Mouse (Mus musculus) embryonic facial prominence, embryonic 10.5 days (tissue): ENCODE results near the gene Ankfy1. TPM values are rescaled to one million over a fixed set of nuclear protein-coding genes. Genes with fewer than 3 reads are reported as not detected.
A peak's percentile ranks its signal among the peaks of the same experiment; 100 is the strongest.
"Not testable (repeated sequence)": the region's sequence is repeated elsewhere in the genome, so short reads cannot be mapped to it uniquely, and the experiment has no call there.

Experiments
- DNase-seq: peaks from one replicate; pipeline ENCODE4 v3.0.0-alpha.2; 2017; ENCODE audit warnings: low spot score
- H3K27ac ChIP-seq: fragments of 300-500 bp; sonication (generic); replicated peaks from 2 replicates; pipeline ENCODE4 v1.5.1; 2016; ENCODE audit warnings: mild to moderate bottlenecking
- H3K27me3 ChIP-seq: fragments of 300-500 bp; sonication (generic); replicated peaks from 2 replicates; pipeline ENCODE4 v1.6.1; 2016; ENCODE audit warnings: low read depth, mild to moderate bottlenecking; ENCODE audit not compliant: poor library complexity, severe bottlenecking
- H3K36me3 ChIP-seq: fragments of 300-500 bp; sonication (generic); replicated peaks from 2 replicates; pipeline ENCODE4 v1.6.1; 2016; ENCODE audit warnings: mild to moderate bottlenecking, moderate library complexity
- H3K4me1 ChIP-seq: fragments of 300-500 bp; sonication (generic); 2 replicates; pipeline ENCODE4 v1.6.1; 2016
- H3K4me3 ChIP-seq: fragments of 300-500 bp; sonication (generic); 2 replicates; pipeline ENCODE4 v1.5.1; 2016; ENCODE audit warnings: mild to moderate bottlenecking, moderate library complexity
- H3K9me3 ChIP-seq: fragments of 300-500 bp; sonication (generic); 2 replicates; pipeline ENCODE4 v1.6.1; 2016; ENCODE audit warnings: mild to moderate bottlenecking
- WGBS: fragments of 180-500 bp; shearing (Covaris S2); methylation state at CpG from one replicate; pipeline ENCODE4 v1.1.7; 2016; 5-methylcytosine and 5-hydroxymethylcytosine counted together
- polyA plus RNA-seq: library from polyadenylated mRNA; unstranded; fragments of >200 nt; fragmentation: Nextera tagmentation; extraction: Ambion mirVana; gene quantifications from 2 replicates; pipeline ENCODE4 v1.2.1, GENCODE M21; 2016

Ankfy1 gene
- polyA plus RNA-seq, 1 experiment from 2014 or later: 26.5 TPM

DNA sequence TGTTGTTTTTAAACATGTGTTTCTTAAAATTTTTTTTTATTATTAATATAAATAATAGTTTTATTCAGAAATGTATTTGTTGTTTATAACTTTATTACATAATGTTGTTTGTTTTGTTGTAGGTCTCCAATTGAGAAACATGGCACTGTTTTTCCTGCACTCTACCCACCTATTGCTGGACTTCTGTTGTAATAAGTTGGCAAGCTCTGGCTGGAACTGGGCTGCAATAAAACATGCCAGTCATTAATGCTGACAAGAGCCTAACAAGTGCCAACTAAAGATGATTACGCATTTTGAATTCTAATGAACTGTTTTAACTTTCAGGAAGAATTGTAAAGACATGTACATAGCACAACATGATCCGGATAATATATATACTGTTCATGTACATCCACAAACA is 6.4 kb upstream of the Ankfy1 start:
- Histone ChIP-seq H3K27me3 (no peaks in the 10 kb centered on the region), H3K4me3 (no peak overlapping the region), H3K27ac (no peak overlapping the region), H3K36me3 (peaks cover 47% of the 10 kb centered on the region), H3K4me1 (peaks cover 12% of the 10 kb centered on the region), H3K9me3 (no peaks in the 10 kb centered on the region)
- DNase-seq: no peak
- WGBS: 96% methylated on average over 2 of the region's 2 CpGs

GRCm38 (mm10) chr11:72686697-72687096 is 3.1 kb upstream of the Ankfy1 start:
- Histone ChIP-seq H3K27me3 (no peaks in the 10 kb centered on the region), H3K9me3 (no peaks in the 10 kb centered on the region), H3K36me3 (peaks cover 23% of the 10 kb centered on the region), H3K27ac (no peak overlapping the region), H3K4me3 (no peak overlapping the region), H3K4me1 (peaks cover 35% of the 10 kb centered on the region)
- no peak for DNase-seq

GRCm38 (mm10) chr11:72688242-72688641 is 1.6 kb upstream of the Ankfy1 start:
- H3K4me3 ChIP-seq: no peak overlapping the region
- peak overlapping the region; percentile 57 for H3K27ac ChIP-seq
- no peaks in the 10 kb centered on the region for H3K27me3 ChIP-seq
- H3K36me3 ChIP-seq: peaks cover 15% of the 10 kb centered on the region
- 8% methylated on average over 5 of the region's 5 CpGs for WGBS
- H3K9me3 ChIP-seq: no peaks in the 10 kb centered on the region
- DNase-seq: peak; percentile 39
- peaks cover 35% of the 10 kb centered on the region for H3K4me1 ChIP-seq

DNA sequence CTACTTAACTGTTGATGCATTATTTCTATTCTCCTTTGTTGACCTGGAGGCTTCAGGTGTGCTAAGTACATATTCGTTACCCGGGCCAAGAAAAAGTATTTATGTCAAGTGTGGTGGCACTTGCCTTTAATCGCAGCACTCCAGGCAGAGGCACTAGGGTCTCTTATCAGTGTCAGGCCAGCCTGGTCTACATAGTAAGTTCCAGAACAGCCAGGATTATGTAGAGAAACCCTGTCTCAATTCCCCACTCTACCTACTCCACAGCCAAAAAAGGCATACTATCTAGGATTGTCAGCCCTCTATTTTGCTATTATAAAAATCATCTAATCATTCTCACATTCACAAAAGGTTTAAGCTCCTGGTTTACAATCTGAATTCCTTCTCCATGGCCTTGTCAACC is 691 bp upstream of the Ankfy1 start:
- no peaks in the 10 kb centered on the region for H3K9me3 ChIP-seq
- WGBS: 72% methylated on average over 3 of the region's 3 CpGs
- DNase-seq: no peak
- H3K27me3 ChIP-seq: no peaks in the 10 kb centered on the region
- peaks cover 35% of the 10 kb centered on the region for H3K4me1 ChIP-seq
- peaks cover 12% of the 10 kb centered on the region for H3K36me3 ChIP-seq
- peak overlapping the region; percentile 95 for H3K27ac ChIP-seq
- H3K4me3 ChIP-seq: peak overlapping the region; percentile 91

DNA sequence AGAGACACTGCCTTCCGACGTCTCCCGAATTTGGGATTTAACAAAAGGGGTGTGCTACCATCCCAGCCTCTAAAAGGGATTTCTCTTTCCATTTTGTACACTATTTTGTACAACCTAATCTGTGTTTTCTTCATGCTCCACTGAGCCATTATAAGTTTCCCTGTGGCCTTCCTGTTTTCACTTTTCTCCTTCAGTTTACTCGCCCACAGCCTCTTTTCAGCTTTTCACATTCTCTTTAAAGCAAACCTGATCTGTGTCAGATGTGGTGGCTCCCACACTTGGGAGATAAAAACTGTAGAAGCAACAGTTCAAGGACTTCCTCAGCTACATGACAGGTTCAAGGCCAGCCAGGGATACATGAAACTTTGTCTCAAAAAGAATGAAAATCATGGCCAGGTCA is 2.5 kb downstream of the Ankfy1 start:
- H3K27me3 ChIP-seq: no peaks in the 10 kb centered on the region
- no peak overlapping the region for H3K4me3 ChIP-seq
- peaks cover 34% of the 10 kb centered on the region for H3K4me1 ChIP-seq
- 90% methylated on average over 4 of the region's 4 CpGs for WGBS
- H3K27ac ChIP-seq: no peak overlapping the region
- no peak for DNase-seq
- H3K9me3 ChIP-seq: no peaks in the 10 kb centered on the region
- H3K36me3 ChIP-seq: peaks cover 9% of the 10 kb centered on the region

DNA sequence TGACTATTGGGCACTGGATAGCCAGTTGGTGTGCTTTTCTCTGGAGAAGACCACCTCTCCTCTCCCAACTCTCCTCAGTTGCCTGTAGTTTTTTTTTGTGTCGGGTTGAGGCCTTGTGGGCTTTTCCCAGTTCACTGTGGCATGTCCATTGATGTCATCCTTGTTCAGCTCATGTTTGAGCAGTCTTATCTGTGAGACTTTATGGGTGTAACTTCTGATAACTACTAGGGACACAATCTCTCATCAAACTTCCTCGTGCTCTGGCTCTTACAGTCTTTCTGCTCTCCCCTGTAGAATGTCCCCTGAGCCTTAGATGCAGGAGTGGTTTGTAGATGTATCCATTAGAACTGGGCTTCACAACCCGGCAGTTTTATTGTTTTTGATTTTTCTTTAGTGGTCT is 5.2 kb downstream of the Ankfy1 start:
- Histone ChIP-seq H3K36me3 (peaks cover 14% of the 10 kb centered on the region), H3K27ac (no peak overlapping the region), H3K4me1 (peaks cover 13% of the 10 kb centered on the region), H3K9me3 (no peaks in the 10 kb centered on the region), H3K27me3 (no peaks in the 10 kb centered on the region), H3K4me3 (no peak overlapping the region)
- DNase-seq: no peak
- WGBS: 92% methylated on average over 3 of the region's 3 CpGs

GRCm38 (mm10) chr11:72696368-72696971 is 6.7 kb downstream of the Ankfy1 start:
- Histone ChIP-seq H3K36me3 (peaks cover 19% of the 10 kb centered on the region), H3K27me3 (no peaks in the 10 kb centered on the region), H3K4me1 (peaks cover 2% of the 10 kb centered on the region), H3K27ac (no peak overlapping the region), H3K9me3 (no peaks in the 10 kb centered on the region), H3K4me3 (no peak overlapping the region)
- WGBS: 94% methylated on average over 2 of the region's 2 CpGs
- DNase-seq: no peak

GRCm38 (mm10) chr11:72697323-72697722 is 7.5 kb downstream of the Ankfy1 start:
- H3K9me3 ChIP-seq: no peaks in the 10 kb centered on the region
- no peaks in the 10 kb centered on the region for H3K4me1 ChIP-seq
- no peaks in the 10 kb centered on the region for H3K27me3 ChIP-seq
- H3K27ac ChIP-seq: no peak overlapping the region
- DNase-seq: no peak
- H3K4me3 ChIP-seq: no peak overlapping the region
- peaks cover 26% of the 10 kb centered on the region for H3K36me3 ChIP-seq

- H3K27me3 ChIP-seq, H3K27ac ChIP-seq, H3K9me3 ChIP-seq, H3K4me3 ChIP-seq, DNase-seq, H3K4me1 ChIP-seq: not testable (repeated sequence)
- 87% methylated on average over 2 of the region's 2 CpGs for WGBS
- peaks cover 28% of the 10 kb centered on the region for H3K36me3 ChIP-seq
These were observed 15.3 kb downstream of the Ankfy1 start for GRCm38 (mm10) chr11:72705111-72705510.

DNA sequence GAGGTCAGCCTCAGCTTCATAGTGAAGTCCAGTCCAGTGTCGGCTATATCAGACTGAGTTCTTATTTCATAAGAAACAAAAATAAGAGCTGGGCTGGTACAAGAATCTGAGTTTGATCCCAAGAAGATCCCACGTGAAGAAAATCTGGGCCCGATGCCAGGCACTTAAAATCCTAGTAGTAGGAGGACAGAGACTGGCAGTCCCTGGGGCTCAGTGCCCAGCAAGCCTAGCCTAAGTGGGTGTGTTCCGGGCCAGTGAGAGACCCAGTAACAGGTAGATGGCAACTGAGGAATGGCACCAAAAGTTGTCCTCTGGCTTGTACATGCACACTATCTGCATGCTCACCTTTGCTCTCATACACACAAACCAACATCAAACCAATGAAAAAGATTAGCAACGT is 22.9 kb downstream of the Ankfy1 start:
- Histone ChIP-seq H3K4me1 (no peaks in the 10 kb centered on the region), H3K9me3 (no peaks in the 10 kb centered on the region), H3K27ac (no peak overlapping the region), H3K27me3 (no peaks in the 10 kb centered on the region), H3K4me3 (no peak overlapping the region), H3K36me3 (peaks cover 54% of the 10 kb centered on the region)
- WGBS: 96% methylated on average over 5 of the region's 5 CpGs
- no peak for DNase-seq

GRCm38 (mm10) chr11:72718161-72718560 is 28.4 kb downstream of the Ankfy1 start:
- WGBS: 87% methylated on average over 3 of the region's 3 CpGs
- H3K9me3 ChIP-seq: no peaks in the 10 kb centered on the region
- H3K36me3 ChIP-seq: peaks cover 54% of the 10 kb centered on the region
- DNase-seq: no peak
- H3K4me3 ChIP-seq: no peak overlapping the region
- H3K4me1 ChIP-seq: no peaks in the 10 kb centered on the region
- H3K27me3 ChIP-seq: no peaks in the 10 kb centered on the region
- H3K27ac ChIP-seq: no peak overlapping the region

- no peaks in the 10 kb centered on the region for H3K4me1 ChIP-seq
- no peak overlapping the region for H3K27ac ChIP-seq
- H3K4me3 ChIP-seq: no peak overlapping the region
- WGBS: 60% methylated on average over 2 of the region's 2 CpGs
- no peaks in the 10 kb centered on the region for H3K9me3 ChIP-seq
- no peak for DNase-seq
- peaks cover 40% of the 10 kb centered on the region for H3K36me3 ChIP-seq
- no peaks in the 10 kb centered on the region for H3K27me3 ChIP-seq
These were observed 33.4 kb downstream of the Ankfy1 start for GRCm38 (mm10) chr11:72723165-72723564.

GRCm38 (mm10) chr11:72723871-72724270 is 34.1 kb downstream of the Ankfy1 start:
- DNase-seq: no peak
- no peak overlapping the region for H3K4me3 ChIP-seq
- H3K36me3 ChIP-seq: peaks cover 44% of the 10 kb centered on the region
- no peaks in the 10 kb centered on the region for H3K9me3 ChIP-seq
- no peak overlapping the region for H3K27ac ChIP-seq
- H3K27me3 ChIP-seq: no peaks in the 10 kb centered on the region
- H3K4me1 ChIP-seq: no peaks in the 10 kb centered on the region

DNA sequence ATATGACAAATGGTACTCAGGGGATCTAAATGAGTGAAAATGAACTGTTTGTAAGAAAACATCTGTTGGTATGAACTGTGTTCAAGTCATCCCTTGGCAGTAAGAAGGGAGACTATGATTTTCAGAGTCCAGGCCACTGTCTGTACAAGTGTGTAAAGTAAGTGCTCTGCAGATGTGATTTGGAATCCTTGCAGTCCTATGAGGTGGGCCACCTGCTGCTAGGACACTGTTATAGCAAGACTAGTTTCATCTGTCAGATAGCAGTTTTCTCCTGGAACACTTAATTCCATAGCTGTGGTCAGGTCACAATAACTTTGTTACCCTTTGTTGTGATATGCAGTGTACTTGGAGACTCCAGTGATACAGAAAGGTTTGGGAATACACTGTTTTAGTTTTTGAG is 36.2 kb downstream of the Ankfy1 start:
- H3K27ac ChIP-seq: no peak overlapping the region
- H3K4me1 ChIP-seq: no peaks in the 10 kb centered on the region
- no peak for DNase-seq
- H3K9me3 ChIP-seq: no peaks in the 10 kb centered on the region
- no peak overlapping the region for H3K4me3 ChIP-seq
- H3K27me3 ChIP-seq: no peaks in the 10 kb centered on the region
- H3K36me3 ChIP-seq: peaks cover 65% of the 10 kb centered on the region
